Mouse (Mus musculus) gastrocnemius, adult 2 months (tissue): ENCODE measurements around the gene Ppib. TPM values are rescaled to one million over a fixed set of nuclear protein-coding genes. Genes with fewer than 3 reads are reported as not detected.

ENCODE experiments used
- DNase-seq: peaks from one replicate; pipeline ENCODE4 v3.0.0; 2022
- H3K27ac ChIP-seq: fragments of 200-600 bp; 2 replicates; pipeline ENCODE4 v1.8.1; 2022; ENCODE audit warnings: mild to moderate bottlenecking
- H3K4me3 ChIP-seq: fragments of 200-600 bp; 2 replicates; pipeline ENCODE4 v1.8.1; 2022; ENCODE audit warnings: mild to moderate bottlenecking, moderate library complexity
- CTCF ChIP-seq: fragments of 200-600 bp; IDR thresholded peaks from 2 replicates; pipeline ENCODE4 v1.8.1; 2022; ENCODE audit warnings: antibody characterized with exemption, mild to moderate bottlenecking, moderate library complexity
- intact Hi-C: fragments of 180-260 bp; cut with DNase I; formaldehyde crosslinking; loops from one replicate; pipeline ENCODE4 v1.15.1; 2025
- long read RNA-seq, 2 experiments: library from polyadenylated mRNA; stranded (forward); transcript quantifications; one replicate each; pipeline ENCODE4 v2.0.0; 2021
- total RNA-seq, 2 experiments: library from RNA; stranded (reverse); gene quantifications; 2 replicates each; pipeline ENCODE4 v1.2.3; 2021

Ppib gene
- total RNA-seq, result 10 to 100 TPM; 32.6 to 48.8 TPM
- long read RNA-seq, experiment 1, transcript Ppib-201 (5 exons, 892 nt), result major isoform, 26 of 28 reads
- long read RNA-seq, experiment 1, partial matches to known transcripts, result 0 of 28 reads
- long read RNA-seq, experiment 1, other reads (novel, unspliced or antisense), result 2 of 28 reads
- long read RNA-seq, experiment 2, transcript Ppib-201 (5 exons, 892 nt), result major isoform, 22 of 25 reads
- long read RNA-seq, experiment 2, partial matches to known transcripts, result 1 of 25 reads
- long read RNA-seq, experiment 2, other reads (novel, unspliced or antisense), result 1 of 25 reads

DNA sequence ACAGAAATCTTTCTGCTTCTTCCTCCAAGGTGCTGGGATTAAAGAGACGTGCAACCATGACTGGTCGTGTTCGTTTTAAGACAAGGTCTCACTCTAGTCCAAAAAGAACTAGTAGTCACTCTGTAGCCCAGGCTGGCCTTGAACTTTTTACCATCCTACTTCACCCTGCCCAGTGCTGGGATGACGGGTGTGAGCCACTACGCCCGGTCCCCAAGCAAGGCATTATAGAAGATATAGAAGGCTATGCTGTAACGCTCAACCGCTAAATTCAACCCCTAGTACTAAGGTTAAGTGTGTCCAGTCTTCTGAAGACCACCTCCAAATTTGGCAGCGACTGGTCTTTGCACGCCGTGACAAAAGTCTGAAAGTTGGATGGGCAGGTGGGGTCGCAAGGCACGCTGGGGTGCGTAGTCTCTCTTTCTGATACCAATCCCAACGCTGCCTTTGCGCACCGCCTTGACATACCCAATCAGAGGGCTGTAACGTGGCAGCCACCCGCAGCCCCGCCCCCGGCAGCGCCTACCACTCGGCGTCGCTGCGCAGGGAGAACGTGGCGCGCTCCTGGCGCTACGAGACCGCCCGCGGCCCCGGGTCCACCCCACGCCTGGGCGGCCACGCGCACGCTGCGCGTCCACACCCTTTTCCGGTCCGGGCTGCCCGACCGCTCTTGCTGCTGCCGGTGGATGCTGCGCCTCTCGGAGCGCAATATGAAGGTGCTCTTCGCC is at the start of gene Ppib:
TSS of gene Ppib (plus strand) at position 640 of the 725 bp plus-strand sequence.
- peak; percentile 16; the same call in 1 of the 2 replicates for TF ChIP-seq CTCF
- peak within 1 kb of the TSS; percentile 93 for H3K27ac ChIP-seq
- intact Hi-C loops, result loop anchor here (5.0 kb wide), 1 partner anchor 63 kb away; no protein-coding TSS in a partner anchor
- H3K4me3 ChIP-seq, result peak within 1 kb of the TSS; percentile 87
- DNase-seq, result peak; percentile 99

DNA sequence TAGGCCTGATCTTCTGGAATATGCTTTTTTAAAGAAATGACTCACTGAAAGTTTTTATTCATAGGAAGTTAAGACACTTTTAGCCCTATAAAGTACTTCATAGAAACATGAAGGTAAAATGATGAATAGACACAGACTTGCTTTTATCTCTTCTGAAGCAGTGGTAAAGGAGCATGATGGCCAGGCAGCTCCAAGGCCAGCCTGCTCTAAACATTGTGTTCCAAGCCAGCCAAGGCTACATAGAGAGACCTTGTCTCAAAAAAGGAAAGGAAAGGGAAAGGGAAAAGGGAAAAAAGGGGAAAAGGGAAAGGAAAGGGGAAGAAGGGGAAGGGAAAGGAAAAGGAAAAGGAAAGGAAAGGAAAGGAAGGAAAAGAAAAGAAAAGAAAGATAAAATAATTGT is 39.4 kb upstream of the Ppib start:
- intact Hi-C loops, result no loop called here

GRCm38 (mm10) chr9:66038082-66038481 is 21.9 kb upstream of the Ppib start:
- DNase-seq, result no peak
- Histone ChIP-seq H3K27ac (no peak overlapping the region), H3K4me3 (no peak overlapping the region)
- TF ChIP-seq CTCF, result no peak
- intact Hi-C loops, result no loop called here

More for the DNA sequence above, 39.4 kb upstream of the Ppib start:
- H3K4me3 ChIP-seq, result no peak overlapping the region
- no peak overlapping the region for H3K27ac ChIP-seq
- TF ChIP-seq CTCF, result no peak
- DNase-seq, result no peak

GRCm38 (mm10) chr9:66038581-66038980 is 21.4 kb upstream of the Ppib start:
- TF ChIP-seq CTCF, result no peak
- intact Hi-C loops, result no loop called here
- DNase-seq, result no peak
- H3K4me3 ChIP-seq, result no peak overlapping the region
- H3K27ac ChIP-seq, result no peak overlapping the region

DNA sequence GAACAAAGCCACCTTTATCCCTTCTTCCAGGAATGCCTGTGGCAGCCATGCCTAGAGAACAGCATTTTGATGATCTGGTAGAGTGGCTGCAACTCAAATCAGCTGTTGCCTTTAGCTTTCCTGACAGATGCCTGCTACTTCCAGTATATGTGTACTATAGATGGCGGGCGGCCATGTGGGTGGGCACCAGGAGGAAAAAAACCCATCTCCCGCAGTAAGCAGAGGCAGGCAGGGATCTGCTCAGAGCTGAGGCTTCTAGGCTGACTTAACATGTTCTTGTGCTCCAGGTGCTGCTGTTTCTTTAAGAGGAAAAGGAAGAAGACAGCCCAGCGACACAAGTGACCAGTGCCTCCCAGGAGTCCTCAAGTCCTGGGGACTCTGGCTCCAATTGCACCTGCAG is 20.7 kb upstream of the Ppib start:
- Histone ChIP-seq H3K27ac (no peak overlapping the region), H3K4me3 (no peak overlapping the region)
- no peak for TF ChIP-seq CTCF
- intact Hi-C loops, result no loop called here
- no peak for DNase-seq

- Histone ChIP-seq H3K27ac (no peak overlapping the region), H3K4me3 (no peak overlapping the region)
- DNase-seq, result no peak
- intact Hi-C loops, result no loop called here
- no peak for TF ChIP-seq CTCF
Measured at GRCm38 (mm10) chr9:66040801-66041200, 19.2 kb upstream of the Ppib start.

- TF ChIP-seq CTCF, result no peak
- Histone ChIP-seq H3K27ac (no peak overlapping the region), H3K4me3 (no peak overlapping the region)
- intact Hi-C loops, result no loop called here
- no peak for DNase-seq
Measured at GRCm38 (mm10) chr9:66042331-66042730, 17.7 kb upstream of the Ppib start.

DNA sequence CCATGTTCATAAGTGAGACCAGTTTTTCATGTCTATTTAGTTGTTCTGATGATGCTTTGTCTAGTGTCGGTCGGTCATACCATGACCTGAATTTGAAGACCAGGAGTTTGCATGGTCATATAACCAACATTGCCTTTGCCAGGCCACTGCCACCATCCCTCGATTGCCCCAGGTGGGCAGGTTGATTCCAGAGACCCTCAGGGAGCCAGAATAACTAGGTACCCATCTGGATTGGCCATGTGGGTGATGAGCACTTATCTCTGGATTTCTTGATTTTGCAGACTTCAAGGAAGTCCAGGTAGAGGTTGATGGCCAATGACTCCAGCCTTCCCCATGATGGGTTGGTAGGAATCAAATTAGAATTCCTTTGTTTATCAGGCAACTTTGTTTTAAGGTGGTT is 16.8 kb upstream of the Ppib start:
- intact Hi-C loops, result no loop called here
- Histone ChIP-seq H3K4me3 (no peak overlapping the region), H3K27ac (no peak overlapping the region)
- TF ChIP-seq CTCF, result no peak
- no peak for DNase-seq

DNA sequence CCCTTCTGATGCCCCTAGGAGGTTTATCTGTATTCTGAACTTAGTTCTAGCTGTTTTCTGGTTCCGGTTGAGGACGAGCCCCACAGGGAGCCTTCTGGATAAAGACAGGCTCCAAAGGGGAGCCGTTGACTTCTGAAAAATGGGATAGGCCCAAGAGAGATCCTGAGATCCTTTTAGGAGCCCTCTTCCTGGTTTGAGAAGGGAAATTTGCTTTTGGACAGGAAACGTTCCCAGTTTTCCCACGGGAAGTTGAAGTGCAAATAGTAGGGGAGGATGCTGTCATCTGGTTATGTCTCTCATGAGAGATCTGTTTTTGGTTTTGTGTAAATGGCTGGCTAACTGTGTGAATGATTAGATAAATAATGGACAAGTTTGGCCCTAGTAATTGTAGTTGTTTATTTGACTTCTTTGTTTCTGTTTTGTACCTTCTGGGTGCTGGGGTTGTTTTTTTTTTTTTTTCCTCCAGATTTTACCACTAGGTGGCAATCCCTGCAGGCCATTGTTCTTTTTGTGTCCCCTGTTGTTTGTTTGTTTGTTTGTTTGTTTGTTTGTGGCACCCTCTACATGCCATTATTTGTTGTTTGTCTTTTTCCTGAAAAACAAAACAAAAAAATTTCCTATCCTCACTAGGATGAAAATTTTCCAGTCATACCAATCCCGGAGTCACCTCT is 10.0 kb upstream of the Ppib start:
- TF ChIP-seq CTCF, result peak; percentile 29; the same call in 1 of the 2 replicates
- no peak overlapping the region for H3K4me3 ChIP-seq
- intact Hi-C loops, result no loop called here
- DNase-seq, result no peak
- H3K27ac ChIP-seq, result peak overlapping the region; percentile 60

- DNase-seq, result no peak
- Histone ChIP-seq H3K4me3 (no peak overlapping the region), H3K27ac (no peak overlapping the region)
- TF ChIP-seq CTCF, result no peak
- intact Hi-C loops, result no loop called here
Measured at GRCm38 (mm10) chr9:66051493-66051892, 8.5 kb upstream of the Ppib start.

- DNase-seq, result no peak
Measured at GRCm38 (mm10) chr9:66052731-66053130, 7.3 kb upstream of the Ppib start.

DNA sequence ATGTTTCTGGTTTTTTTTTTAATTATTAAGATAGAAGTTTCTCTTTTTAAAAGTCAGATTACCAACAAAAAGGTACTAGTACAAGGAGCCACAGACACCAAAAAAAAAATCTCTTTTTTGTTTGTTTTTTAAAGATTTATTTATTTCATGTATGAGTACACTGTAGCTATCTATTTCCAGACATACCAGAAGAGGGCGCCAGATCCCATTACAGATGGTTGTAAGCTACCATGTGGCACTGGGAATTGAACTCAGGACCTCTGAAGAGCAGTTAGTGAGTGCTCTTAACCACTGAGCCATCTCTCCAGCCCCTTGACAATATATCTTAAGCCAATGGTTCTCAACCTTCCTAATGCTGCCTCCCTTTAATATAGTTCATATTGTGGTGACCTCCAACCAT is 6.4 kb upstream of the Ppib start:
- H3K27ac ChIP-seq, result no peak overlapping the region
- TF ChIP-seq CTCF, result no peak
- DNase-seq, result no peak
- intact Hi-C loops, result no loop called here
- no peak overlapping the region for H3K4me3 ChIP-seq

More at GRCm38 (mm10) chr9:66052731-66053130, 7.3 kb upstream of the Ppib start:
- no peak overlapping the region for H3K27ac ChIP-seq
- no peak for TF ChIP-seq CTCF
- intact Hi-C loops, result no loop called here
- H3K4me3 ChIP-seq, result no peak overlapping the region

DNA sequence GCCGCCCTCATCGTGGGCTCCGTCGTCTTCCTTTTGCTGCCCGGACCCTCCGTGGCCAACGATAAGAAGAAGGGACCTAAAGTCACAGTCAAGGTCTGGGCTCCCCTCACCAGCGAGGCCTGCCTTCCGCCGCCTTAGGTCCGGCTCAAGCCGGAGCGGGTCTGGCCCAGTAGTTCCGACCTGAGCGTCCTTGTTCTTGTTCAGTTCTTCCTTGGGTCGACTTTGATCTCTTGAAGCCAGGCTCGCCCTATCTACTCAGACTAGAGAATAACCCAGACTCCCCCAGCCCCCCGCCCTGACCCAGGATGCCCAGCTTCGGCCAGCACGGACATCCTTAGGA is 256 bp downstream of the Ppib start:
- no peak for DNase-seq
- TF ChIP-seq CTCF, result no peak
- Histone ChIP-seq H3K4me3 (peak overlapping the region; percentile 87), H3K27ac (peak overlapping the region; percentile 93)
- intact Hi-C loops, result loop anchor here (5.0 kb wide), 1 partner anchor 62 kb away; no protein-coding TSS in a partner anchor
